Mouse (Mus musculus) cerebellum, adult 2 months (tissue): ENCODE data around the gene Art4.

Experiments used
- CTCF ChIP-seq: fragments of 200-500 bp; IDR thresholded peaks from 2 replicates; pipeline ENCODE4 v1.5.1; 2011; ENCODE audit warnings: low read depth, mild to moderate bottlenecking, control low read depth, low read length, moderate library complexity, borderline replicate concordance; ENCODE audit not compliant: insufficient read depth
- POLR2A ChIP-seq: fragments of 200-500 bp; IDR thresholded peaks from 2 replicates; pipeline ENCODE4 v1.6.1; 2011; ENCODE audit warnings: low read length, control low read depth, borderline replicate concordance; ENCODE audit not compliant: insufficient read depth

DNA sequence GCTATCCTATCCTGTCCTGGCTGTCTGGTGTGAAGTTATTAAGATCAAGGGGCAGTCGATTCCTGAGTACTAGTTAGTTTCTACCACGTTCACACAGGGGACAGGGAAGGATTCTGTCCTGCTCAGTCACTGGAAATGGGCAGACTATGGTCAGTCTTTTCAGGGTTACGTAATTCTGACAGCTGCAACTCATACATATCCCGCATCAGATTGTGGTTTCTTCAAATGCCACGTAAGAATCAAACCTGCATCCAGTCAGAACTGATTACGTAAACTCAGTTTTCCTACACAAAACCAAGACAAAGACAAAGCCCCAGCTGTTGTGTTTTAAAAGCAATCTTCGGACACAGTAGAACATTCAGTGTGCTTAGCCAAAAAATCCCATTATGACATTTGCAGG lies 42.2 kb downstream of the Art4 start:
- TF ChIP-seq CTCF (no peak), POLR2A (no peak)
